Mouse (Mus musculus) mouse trophoblast stem cell (cell line): ENCODE measurements around the gene Timeless.

Source experiments
- in situ Hi-C, 2 experiments: fragments of 300-500 bp; cut with MseI, MboI; formaldehyde crosslinking; loops; 2 replicates in 1 of 2; 3 replicates in 1 of 2; pipeline ENCODE4 v1.15.1; 2025

Timeless gene

GRCm38 (mm10) chr10:128296370-128297090 lies 64.7 kb downstream of the Timeless start:
- in situ Hi-C loops: no loop called here

DNA sequence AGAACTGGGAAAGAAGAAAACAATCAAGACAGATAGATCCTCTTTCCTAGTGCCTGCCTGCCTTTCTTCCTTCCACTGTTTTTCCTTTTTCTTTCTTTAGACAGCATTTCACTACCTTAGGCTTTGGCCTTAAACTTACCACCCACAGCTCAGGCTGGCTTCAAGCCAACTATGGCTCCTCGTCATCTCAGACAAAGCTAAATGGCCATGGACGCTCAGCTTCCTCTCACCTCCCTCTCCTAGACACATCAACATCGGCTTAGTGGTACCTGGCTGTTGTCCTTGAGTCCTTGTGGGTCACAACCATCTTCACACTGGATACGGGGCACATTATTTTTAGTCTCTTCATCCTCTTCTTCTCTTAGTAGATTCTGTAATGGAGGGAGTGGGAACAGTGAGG lies 65.4 kb downstream of the Timeless start:
- in situ Hi-C loops: no loop called here

GRCm38 (mm10) chr10:128297622-128298021 lies 65.8 kb downstream of the Timeless start:
- in situ Hi-C loops: no loop called here

DNA sequence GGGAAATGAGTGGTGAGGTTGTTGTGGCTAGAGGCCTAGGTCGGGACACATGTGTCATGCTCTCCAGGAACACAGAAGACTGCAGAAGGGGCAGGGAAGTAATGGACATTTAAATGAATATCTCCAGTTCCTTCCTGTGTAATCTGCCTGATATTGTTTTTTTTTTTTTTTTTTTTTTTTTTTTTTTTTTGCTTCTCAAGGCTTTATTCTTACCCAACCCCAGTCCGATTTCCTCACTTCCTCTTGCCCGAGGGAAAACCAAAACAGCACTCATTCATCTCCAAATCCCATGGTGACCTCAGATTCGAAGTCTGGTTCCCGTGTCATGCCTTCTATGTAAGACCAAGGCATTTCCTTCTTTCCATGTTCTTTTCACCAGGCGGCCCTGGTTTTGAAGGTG lies 66.4 kb downstream of the Timeless start:
- in situ Hi-C loops: no loop called here

DNA sequence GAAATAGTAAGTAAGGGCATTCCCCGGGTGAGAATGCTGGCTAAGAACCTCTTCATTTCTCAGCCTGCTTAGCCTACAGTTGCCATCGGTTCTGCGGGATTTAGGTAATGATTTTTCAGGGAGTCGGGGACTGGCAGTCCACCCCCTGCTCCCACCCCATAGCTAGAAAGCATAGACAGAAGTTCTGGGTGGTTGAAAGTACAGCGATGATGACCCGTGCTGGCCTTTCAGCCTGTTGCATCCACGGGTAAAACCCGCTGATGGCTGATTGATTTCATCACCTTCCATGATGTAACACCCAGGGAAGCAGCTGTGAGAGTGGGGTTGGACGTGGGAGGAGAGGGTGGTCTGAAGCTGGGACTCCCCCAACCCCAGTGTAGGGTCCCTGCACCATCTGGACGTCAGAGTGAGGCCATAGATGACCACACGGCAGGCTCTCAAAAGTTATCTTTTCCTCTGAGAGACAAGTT lies 66.9 kb downstream of the Timeless start, which contains the start of gene Il23a:
Gene Il23a, minus strand, starts transcription at position 51 of the 470 bp plus-strand sequence.
- in situ Hi-C loops: no loop called here

GRCm38 (mm10) chr10:128302357-128302756 lies 70.5 kb downstream of the Timeless start:
- in situ Hi-C loops: no loop called here
